Mouse (Mus musculus) limb, embryonic 13.5 days (tissue): ENCODE results near the gene Prkcd. TPM values are rescaled to one million over a fixed set of nuclear protein-coding genes. Genes with fewer than 3 reads are reported as not detected.
A peak's percentile ranks its signal among the peaks of the same experiment; 100 is the strongest.

Experiments
- ATAC-seq: fragments of 200-750 bp; cut with Nextera tagmentation; 2 replicates; pipeline ENCODE4 v1.8.0; 2017; ENCODE audit warnings: low read depth, moderate number of reproducible peaks, moderate TSS enrichment; ENCODE audit not compliant: low FRiP score
- H3K27ac ChIP-seq: fragments of 300-500 bp; sonication (generic); 2 replicates; pipeline ENCODE4 v1.5.1; 2015; ENCODE audit warnings: inconsistent platforms, mild to moderate bottlenecking, moderate library complexity
- H3K27me3 ChIP-seq: fragments of 300-500 bp; sonication (generic); 2 replicates; pipeline ENCODE4 v1.6.1; 2015; ENCODE audit warnings: mild to moderate bottlenecking, inconsistent platforms
- H3K36me3 ChIP-seq: fragments of 300-500 bp; sonication (generic); 2 replicates; pipeline ENCODE4 v1.6.1; 2015; ENCODE audit warnings: inconsistent platforms, mild to moderate bottlenecking, moderate library complexity
- H3K4me1 ChIP-seq: fragments of 300-500 bp; sonication (generic); 2 replicates; pipeline ENCODE4 v1.6.1; 2015; ENCODE audit warnings: inconsistent platforms
- H3K4me2 ChIP-seq: fragments of 300-500 bp; sonication (generic); replicated peaks from 2 replicates; pipeline ENCODE4 v1.6.1; 2015; ENCODE audit warnings: inconsistent platforms, mild to moderate bottlenecking, moderate library complexity
- H3K4me3 ChIP-seq: fragments of 300-500 bp; sonication (generic); 2 replicates; pipeline ENCODE4 v1.5.1; 2015; ENCODE audit warnings: moderate library complexity, mild to moderate bottlenecking, inconsistent platforms
- H3K9ac ChIP-seq: fragments of 300-500 bp; sonication (generic); 2 replicates; pipeline ENCODE4 v1.6.1; 2015; ENCODE audit warnings: mild to moderate bottlenecking, inconsistent platforms
- H3K9me3 ChIP-seq: fragments of 300-500 bp; sonication (generic); 2 replicates; pipeline ENCODE4 v1.6.1; 2016; ENCODE audit warnings: inconsistent platforms
- WGBS: fragments of 180-500 bp; shearing (Covaris S2); methylation state at CpG from one replicate; pipeline ENCODE4 v1.1.7; 2015; 5-methylcytosine and 5-hydroxymethylcytosine counted together
- polyA plus RNA-seq: library from polyadenylated mRNA; unstranded; fragments of >200 nt; fragmentation: Nextera tagmentation; extraction: Ambion mirVana; gene quantifications from 2 replicates; pipeline ENCODE4 v1.2.1, GENCODE M21; 2015

Prkcd gene
- polyA plus RNA-seq, 1 experiment from 2014 or later: 58.5 TPM

DNA sequence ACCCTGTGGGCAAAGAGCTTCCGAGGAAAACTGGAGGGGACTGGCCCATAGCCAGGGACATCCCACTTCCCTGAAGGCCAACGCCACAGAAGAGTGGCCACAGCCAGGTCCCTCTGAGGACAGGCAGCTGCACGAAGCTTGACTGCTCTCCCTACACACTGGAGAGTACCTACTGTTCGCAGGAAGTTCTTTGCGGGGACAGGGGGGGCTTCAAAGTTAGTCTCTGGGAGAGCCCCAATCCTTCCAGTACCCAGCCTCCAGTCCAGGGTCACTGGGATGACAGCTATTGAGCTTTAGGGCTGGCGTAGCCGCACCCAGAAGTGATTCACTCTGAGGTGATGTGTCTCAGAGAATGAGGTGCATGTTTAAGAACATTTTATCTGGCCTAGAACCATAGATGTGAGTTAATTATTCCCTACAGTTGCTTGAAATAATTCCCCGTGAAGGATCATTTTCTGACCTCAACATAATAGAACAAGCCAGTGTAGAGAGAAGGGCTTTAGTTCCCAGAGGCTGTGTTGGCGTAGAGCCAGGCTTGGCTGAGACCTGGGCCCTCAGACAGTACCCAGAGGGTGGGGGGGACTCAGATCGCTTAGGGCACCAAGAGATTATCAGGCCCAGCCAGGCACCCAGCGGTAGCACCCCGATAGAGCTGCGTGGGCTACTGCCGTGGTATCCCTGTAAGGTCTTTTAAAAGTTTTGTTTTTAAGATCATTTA lies 64.4 kb downstream of the Prkcd start:
- Histone ChIP-seq H3K36me3 (peaks cover 83% of the 10 kb centered on the region), H3K27me3 (no peaks in the 10 kb centered on the region), H3K4me3 (no peak overlapping the region), H3K9me3 (no peaks in the 10 kb centered on the region), H3K9ac (no peak overlapping the region), H3K4me2 (no peak overlapping the region), H3K4me1 (no peaks in the 10 kb centered on the region), H3K27ac (no peak overlapping the region; the same call in 1 of the 2 replicates)
- 90% methylated on average over 14 of the region's 14 CpGs for WGBS
- ATAC-seq: no peak

DNA sequence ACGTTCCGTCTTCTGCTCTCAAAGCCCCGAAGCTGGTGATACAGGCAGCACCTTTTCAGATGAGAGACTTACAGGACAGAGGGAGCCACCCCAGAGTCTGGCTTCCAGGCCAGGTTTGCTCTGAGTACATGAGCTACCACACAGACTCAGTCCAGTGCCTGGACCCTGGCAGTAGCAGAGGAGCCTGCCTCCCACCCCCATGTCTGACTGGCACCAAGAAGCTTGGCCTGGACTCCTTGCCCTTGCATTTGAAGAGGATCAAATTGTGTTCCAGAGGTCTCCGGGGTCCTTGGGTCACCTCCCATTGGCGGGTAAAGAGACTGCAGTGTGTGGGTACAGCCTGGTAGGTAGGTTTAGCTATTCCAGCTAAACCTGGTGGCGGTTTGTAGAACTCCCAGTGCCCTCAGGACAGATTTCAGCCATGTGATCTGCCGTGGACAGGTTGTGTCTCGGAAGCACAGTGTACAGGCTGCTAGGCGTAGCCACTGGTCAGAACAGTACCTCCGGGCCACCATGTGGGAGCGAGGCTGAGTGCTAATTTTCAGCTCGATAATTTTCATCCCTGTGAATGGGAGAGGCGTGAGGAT lies 65.1 kb downstream of the Prkcd start:
- Histone ChIP-seq H3K4me1 (no peaks in the 10 kb centered on the region), H3K27me3 (no peaks in the 10 kb centered on the region), H3K36me3 (peaks cover 83% of the 10 kb centered on the region), H3K4me2 (no peak overlapping the region), H3K9me3 (no peaks in the 10 kb centered on the region), H3K27ac (no peak overlapping the region), H3K9ac (no peak overlapping the region), H3K4me3 (no peak overlapping the region)
- 94% methylated on average over 13 of the region's 13 CpGs for WGBS
- ATAC-seq: no peak

GRCm38 (mm10) chr14:30559321-30559850 lies 66.6 kb downstream of the Prkcd start:
- Histone ChIP-seq H3K4me3 (no peak overlapping the region), H3K9me3 (0 out of 2 replicates have a peak, but pooled peaks cover 3% of the 10 kb centered on the region), H3K9ac (no peak overlapping the region), H3K36me3 (peaks cover 78% of the 10 kb centered on the region), H3K4me2 (no peak overlapping the region), H3K27ac (no peak overlapping the region), H3K4me1 (no peaks in the 10 kb centered on the region), H3K27me3 (no peaks in the 10 kb centered on the region)
- 82% methylated on average over 17 of the region's 17 CpGs for WGBS
- ATAC-seq: peak; percentile 69

- no peak overlapping the region for H3K27ac ChIP-seq
- H3K27me3 ChIP-seq: no peaks in the 10 kb centered on the region
- peaks cover 75% of the 10 kb centered on the region for H3K36me3 ChIP-seq
- no peaks in the 10 kb centered on the region for H3K4me1 ChIP-seq
- no peak overlapping the region for H3K4me3 ChIP-seq
- no peak for ATAC-seq
- no peak overlapping the region for H3K4me2 ChIP-seq
- 0 out of 2 replicates have a peak, but pooled peaks cover 3% of the 10 kb centered on the region for H3K9me3 ChIP-seq
- no peak overlapping the region for H3K9ac ChIP-seq
- 75% methylated on average over 9 of the region's 9 CpGs for WGBS
Measured at GRCm38 (mm10) chr14:30557730-30558129, 68.3 kb downstream of the Prkcd start.

GRCm38 (mm10) chr14:30556651-30557050 lies 69.4 kb downstream of the Prkcd start:
- Histone ChIP-seq H3K27me3 (no peaks in the 10 kb centered on the region), H3K9ac (no peak overlapping the region), H3K4me1 (peaks cover 1% of the 10 kb centered on the region), H3K27ac (no peak overlapping the region), H3K4me2 (no peak overlapping the region), H3K9me3 (0 out of 2 replicates have a peak, but pooled peaks cover 3% of the 10 kb centered on the region), H3K4me3 (no peak overlapping the region), H3K36me3 (peaks cover 69% of the 10 kb centered on the region)
- WGBS: 89% methylated on average over 2 of the region's 2 CpGs
- no peak for ATAC-seq

- Histone ChIP-seq H3K9me3 (0 out of 2 replicates have a peak, but pooled peaks cover 3% of the 10 kb centered on the region), H3K4me2 (no peak overlapping the region), H3K9ac (no peak overlapping the region), H3K36me3 (peaks cover 35% of the 10 kb centered on the region), H3K27ac (no peak overlapping the region), H3K4me1 (peaks cover 24% of the 10 kb centered on the region), H3K4me3 (no peak overlapping the region), H3K27me3 (no peaks in the 10 kb centered on the region)
- WGBS: 85% methylated on average over 4 of the region's 4 CpGs
- no peak for ATAC-seq
Measured at GRCm38 (mm10) chr14:30553185-30553584, 72.8 kb downstream of the Prkcd start.

DNA sequence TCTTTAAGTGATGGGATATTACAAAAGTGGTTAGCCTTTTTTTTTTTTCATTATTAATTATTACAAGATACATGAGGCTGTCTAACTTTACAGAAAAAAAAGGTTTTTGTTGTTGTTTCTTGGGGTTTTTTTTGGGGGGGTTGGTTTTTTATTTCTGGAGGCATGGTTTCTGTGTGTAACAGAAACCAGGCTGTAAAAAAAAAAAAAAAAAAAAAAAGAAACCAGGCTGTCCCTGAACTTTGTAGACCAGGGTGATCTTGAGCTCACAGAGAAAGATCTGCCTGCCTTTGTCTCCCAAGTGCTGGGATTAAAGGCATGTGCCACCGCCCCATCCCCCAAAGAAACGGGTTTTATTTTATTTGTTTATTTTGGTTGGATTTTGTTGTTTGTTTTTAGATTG lies 74.0 kb downstream of the Prkcd start:
- ATAC-seq: no peak
- Histone ChIP-seq H3K36me3 (peaks cover 26% of the 10 kb centered on the region), H3K27me3 (no peaks in the 10 kb centered on the region), H3K9me3 (0 out of 2 replicates have a peak, but pooled peaks cover 3% of the 10 kb centered on the region), H3K9ac (no peak overlapping the region), H3K27ac (no peak overlapping the region), H3K4me1 (peaks cover 28% of the 10 kb centered on the region), H3K4me3 (no peak overlapping the region), H3K4me2 (no peak overlapping the region)
- WGBS: 91% methylated on average over 2 of the region's 2 CpGs

GRCm38 (mm10) chr14:30551509-30551908 lies 74.5 kb downstream of the Prkcd start:
- H3K36me3 ChIP-seq: peaks cover 21% of the 10 kb centered on the region
- 75% methylated on average over 5 of the region's 5 CpGs for WGBS
- 0 out of 2 replicates have a peak, but pooled peaks cover 3% of the 10 kb centered on the region for H3K9me3 ChIP-seq
- H3K4me2 ChIP-seq: peak overlapping the region; percentile 82
- peak overlapping the region; percentile 85 for H3K4me3 ChIP-seq
- H3K4me1 ChIP-seq: peaks cover 28% of the 10 kb centered on the region
- no peak for ATAC-seq
- no peaks in the 10 kb centered on the region for H3K27me3 ChIP-seq
- H3K27ac ChIP-seq: no peak overlapping the region
- H3K9ac ChIP-seq: no peak overlapping the region

DNA sequence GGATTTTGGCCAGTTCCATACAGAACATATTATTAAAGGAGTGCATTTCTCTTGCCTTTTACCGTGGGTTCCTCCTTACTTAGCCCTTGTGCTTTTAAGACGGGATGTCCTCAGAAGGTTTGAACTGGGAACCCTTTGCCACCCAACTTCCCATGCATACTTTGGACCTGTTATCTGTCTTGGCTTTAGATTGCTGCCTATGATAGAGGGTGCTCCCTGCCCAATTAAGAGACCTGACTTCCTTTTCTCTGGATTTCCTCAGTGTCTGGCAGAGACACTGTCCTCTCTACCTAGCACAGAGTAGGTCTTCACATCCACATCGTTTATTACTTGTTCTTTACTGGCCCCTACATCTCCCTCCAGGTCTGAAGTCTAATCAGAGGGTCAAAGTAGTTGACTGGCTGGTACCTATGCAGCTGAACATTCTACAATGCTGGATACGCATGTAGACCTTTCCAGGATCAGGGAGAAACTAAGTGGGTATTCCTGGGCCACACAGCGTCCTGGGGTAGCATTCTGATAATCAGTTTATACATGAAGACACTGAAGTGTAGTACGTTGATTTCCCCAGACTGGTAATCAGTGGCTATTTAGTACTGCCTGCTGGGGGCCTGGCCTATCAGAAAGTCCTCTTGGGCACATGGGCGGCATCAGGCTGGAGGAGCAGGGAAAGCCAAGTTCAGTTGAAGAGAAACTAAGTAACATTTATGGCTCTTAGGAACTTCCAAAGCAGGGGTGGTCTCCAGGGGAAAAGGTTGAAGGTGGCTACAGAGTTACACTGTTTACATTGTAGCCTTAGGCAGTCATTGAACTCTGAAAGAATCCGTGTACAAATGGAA lies 75.6 kb downstream of the Prkcd start:
- peaks cover 28% of the 10 kb centered on the region for H3K4me1 ChIP-seq
- 0 out of 2 replicates have a peak, but pooled peaks cover 1% of the 10 kb centered on the region for H3K9me3 ChIP-seq
- H3K36me3 ChIP-seq: peaks cover 10% of the 10 kb centered on the region
- peak overlapping the region; percentile 92; the same call in 1 of the 2 replicates for H3K27ac ChIP-seq
- WGBS: 32% methylated on average over 8 of the region's 8 CpGs
- no peak for ATAC-seq
- peak overlapping the region; percentile 85 for H3K4me3 ChIP-seq
- H3K4me2 ChIP-seq: peak overlapping the region; percentile 82
- no peaks in the 10 kb centered on the region for H3K27me3 ChIP-seq
- H3K9ac ChIP-seq: peak overlapping the region; percentile 93

DNA sequence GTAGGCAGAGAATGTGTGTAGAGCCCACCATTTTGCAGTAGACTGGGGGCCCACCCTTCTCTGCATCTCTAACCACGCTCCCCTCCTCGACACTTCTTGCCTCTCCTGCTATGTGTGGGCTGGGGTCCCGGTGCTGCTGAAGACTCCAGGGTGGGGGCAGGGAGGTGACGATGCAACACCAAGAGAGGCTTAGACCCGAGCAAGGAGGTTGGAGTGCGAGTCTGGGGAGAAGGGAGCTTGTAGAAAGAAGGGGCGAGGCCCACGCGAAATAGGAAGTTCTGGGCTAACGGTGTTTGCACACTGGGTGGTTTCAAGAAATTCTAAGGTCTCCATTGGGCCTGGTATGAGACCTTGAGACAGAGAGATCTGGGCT lies 76.2 kb downstream of the Prkcd start:
- H3K4me2 ChIP-seq: peak overlapping the region; percentile 82
- peak overlapping the region; percentile 85 for H3K4me3 ChIP-seq
- no peaks in the 10 kb centered on the region for H3K9me3 ChIP-seq
- whole genome bisulfite sequencing: 0% methylated on average over 10 of the region's 10 CpGs
- peaks cover 9% of the 10 kb centered on the region for H3K36me3 ChIP-seq
- H3K9ac ChIP-seq: peak overlapping the region; percentile 93
- ATAC-seq: peak; percentile 26; the same call in 1 of the 2 replicates
- H3K27me3 ChIP-seq: no peaks in the 10 kb centered on the region
- peaks cover 28% of the 10 kb centered on the region for H3K4me1 ChIP-seq
- H3K27ac ChIP-seq: peak overlapping the region; percentile 92; the same call in 1 of the 2 replicates

DNA sequence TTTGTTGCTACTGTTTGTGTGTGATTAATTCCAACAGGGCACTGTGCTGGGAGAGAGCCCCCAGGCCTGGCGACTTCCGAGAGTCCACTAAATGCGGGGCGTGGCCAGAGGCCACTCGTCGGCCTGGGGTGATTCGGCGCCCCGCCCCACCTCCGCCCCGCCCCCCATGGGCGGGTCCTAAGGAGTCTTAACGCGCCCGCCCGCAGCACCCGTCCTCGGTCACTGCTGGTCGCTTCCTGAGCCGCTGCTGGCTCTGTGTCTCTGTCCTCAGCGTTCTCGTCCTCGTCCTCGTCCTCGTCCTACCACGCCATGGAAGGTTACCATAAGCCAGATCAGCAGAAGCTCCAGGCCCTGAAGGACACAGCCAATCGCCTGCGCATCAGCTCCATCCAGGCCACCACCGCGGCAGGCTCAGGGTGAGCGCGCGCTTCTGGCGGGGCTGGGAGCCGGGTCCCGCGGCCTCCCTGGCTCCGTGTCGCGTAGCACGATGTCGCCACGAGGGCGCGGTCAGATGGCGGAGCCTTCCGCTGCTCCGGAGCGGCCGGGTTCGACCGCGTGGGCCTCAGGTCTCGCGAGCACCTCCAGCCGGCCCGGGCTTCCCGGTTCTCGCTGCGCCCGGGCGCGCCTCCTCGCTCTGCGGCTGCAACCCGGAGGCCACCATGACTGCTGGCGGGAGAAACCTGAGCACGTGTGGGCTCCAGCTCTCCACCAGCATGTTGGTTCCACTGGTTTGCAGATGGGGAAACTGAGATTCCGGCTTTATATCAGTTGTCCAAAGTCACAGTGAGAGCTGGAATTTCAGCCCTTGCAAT lies 76.8 kb downstream of the Prkcd start:
- peak; percentile 95 for ATAC-seq
- Histone ChIP-seq H3K9ac (peak overlapping the region; percentile 93), H3K27ac (peak overlapping the region; percentile 92), H3K9me3 (no peaks in the 10 kb centered on the region), H3K4me2 (peak overlapping the region; percentile 82), H3K36me3 (peaks cover 3% of the 10 kb centered on the region; the same call in 1 of the 2 replicates), H3K4me1 (peaks cover 28% of the 10 kb centered on the region), H3K27me3 (no peaks in the 10 kb centered on the region), H3K4me3 (peak overlapping the region; percentile 85)
- under 1% methylated on average over 61 of the region's 69 CpGs for WGBS
